Mouse (Mus musculus): ENCODE results near the gene Jarid2. TPM values are rescaled to one million over a fixed set of nuclear protein-coding genes. Genes with fewer than 3 reads are reported as not detected.

Gene Jarid2
- total RNA-seq, 1 experiment = 190 TPM

DNA sequence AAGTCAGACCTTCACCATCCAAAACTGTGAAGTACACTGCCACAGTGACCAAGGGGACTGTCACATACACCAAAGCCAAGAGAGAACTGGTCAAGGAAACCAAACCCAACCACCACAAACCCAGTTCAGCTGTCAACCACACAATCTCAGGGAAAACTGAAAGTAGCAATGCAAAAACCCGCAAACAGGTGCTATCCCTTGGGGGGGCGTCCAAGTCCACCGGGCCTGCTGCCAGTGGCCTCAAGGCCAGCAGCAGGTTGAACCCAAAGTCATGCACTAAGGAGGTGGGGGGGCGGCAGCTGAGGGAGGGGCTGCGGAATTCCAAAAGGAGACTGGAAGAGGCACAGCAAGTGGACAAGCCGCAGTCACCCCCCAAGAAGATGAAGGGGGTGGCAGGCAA lies 173.0 kb downstream of the Jarid2 start:
- in situ Hi-C loops (cut with MboI; ENCODE audit: low sequenced_read_pairs in 2 of 2, unreplicated experiment in 2 of 2) = no loop called here
- peaks cover 66% of the 10 kb centered on the region for H3K36me3 ChIP-seq (ENCODE audit: control insufficient read depth, insufficient read depth, low read length, poor library complexity, severe bottlenecking)

DNA sequence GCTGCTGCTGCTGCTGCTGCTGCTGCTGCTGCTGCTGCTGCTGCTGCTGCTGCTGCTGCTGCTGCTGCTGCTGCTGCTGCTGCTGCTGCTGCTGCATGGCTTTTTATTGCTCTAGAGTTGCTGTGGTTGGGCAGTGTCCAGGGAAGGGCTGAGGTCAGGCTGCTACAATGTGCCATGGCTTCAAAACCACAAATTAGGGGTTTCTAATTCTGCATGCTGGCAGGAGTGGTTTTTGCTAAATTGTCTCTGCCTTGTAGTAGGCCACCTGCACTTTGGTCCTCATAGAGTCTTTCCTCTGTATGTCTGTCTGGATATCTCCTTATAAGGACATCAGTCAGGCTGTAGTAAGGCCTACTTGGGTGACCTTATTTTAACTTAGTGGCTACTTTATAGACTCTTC lies 174.1 kb downstream of the Jarid2 start:
- no peak for DNase-seq (ENCODE audit: low read depth, low spot score)
- TF ChIP-seq MAFK (IDR thresholded peaks at IDR 0.05; ENCODE audit: insufficient read depth, low read depth, low read length) (no peak), ZNF384 (IDR thresholded peaks at IDR 0.05; ENCODE audit: low read depth, low read length) (no peak), HCFC1 (IDR thresholded peaks at IDR 0.05; ENCODE audit: borderline replicate concordance, insufficient read depth, low read length) (no peak), ZC3H11A (IDR thresholded peaks at IDR 0.05; ENCODE audit: borderline replicate concordance, low read depth, low read length) (no peak), CHD2 (IDR thresholded peaks at IDR 0.05; ENCODE audit: low read depth, low read length) (no peak)
- peaks cover 0 to 11% of the 10 kb centered on the region in 2 experiments; a peak in 2 of 4 replicates for H3K4me1 ChIP-seq (ENCODE audit: control insufficient read depth in 2 of 2, insufficient read depth in 2 of 2, low read length in 2 of 2, poor library complexity in 1 of 2)
- no peak overlapping the region for H3K27ac ChIP-seq (ENCODE audit: insufficient read depth, low read depth, low read length, poor library complexity, severe bottlenecking)
- peaks cover 71% of the 10 kb centered on the region for H3K36me3 ChIP-seq (ENCODE audit: control insufficient read depth, insufficient read depth, low read length, poor library complexity, severe bottlenecking)
- in situ Hi-C loops (cut with MboI; ENCODE audit: low sequenced_read_pairs in 2 of 2, unreplicated experiment in 2 of 2) = no loop called here
- H3K9me3 ChIP-seq (ENCODE audit: control insufficient read depth, insufficient read depth, low read depth, low read length) = no peaks in the 10 kb centered on the region
- no peak overlapping the region for H3K4me3 ChIP-seq (ENCODE audit: insufficient read depth in 1 of 2, low read depth in 1 of 2, low read length in 2 of 2, poor library complexity in 1 of 2, severe bottlenecking in 1 of 2)
- no peak overlapping the region for H3K9ac ChIP-seq (ENCODE audit: insufficient read depth, low read depth, low read length, poor library complexity, severe bottlenecking)

More for the DNA sequence above, 173.0 kb downstream of the Jarid2 start:
- Histone ChIP-seq H3K4me3 (ENCODE audit: insufficient read depth in 1 of 2, low read depth in 1 of 2, low read length in 2 of 2, poor library complexity in 1 of 2, severe bottlenecking in 1 of 2) (no peak overlapping the region), H3K4me1 (ENCODE audit: control insufficient read depth in 2 of 2, insufficient read depth in 2 of 2, low read length in 2 of 2, poor library complexity in 1 of 2) (peaks cover 0 to 11% of the 10 kb centered on the region in 2 experiments; a peak in 2 of 4 replicates), H3K9ac (ENCODE audit: insufficient read depth, low read depth, low read length, poor library complexity, severe bottlenecking) (no peak overlapping the region), H3K27ac (ENCODE audit: insufficient read depth, low read depth, low read length, poor library complexity, severe bottlenecking) (no peak overlapping the region), H3K9me3 (ENCODE audit: control insufficient read depth, insufficient read depth, low read depth, low read length) (no peaks in the 10 kb centered on the region)
- no peak for DNase-seq (ENCODE audit: low read depth, low spot score)
- TF ChIP-seq HCFC1 (IDR thresholded peaks at IDR 0.05; ENCODE audit: borderline replicate concordance, insufficient read depth, low read length) = no peak
- TF ChIP-seq MAFK (IDR thresholded peaks at IDR 0.05; ENCODE audit: insufficient read depth, low read depth, low read length) = no peak
- no peak for TF ChIP-seq ZNF384 (IDR thresholded peaks at IDR 0.05; ENCODE audit: low read depth, low read length)
- TF ChIP-seq ZC3H11A (IDR thresholded peaks at IDR 0.05; ENCODE audit: borderline replicate concordance, low read depth, low read length) = no peak
- no peak for TF ChIP-seq CHD2 (IDR thresholded peaks at IDR 0.05; ENCODE audit: low read depth, low read length)

DNA sequence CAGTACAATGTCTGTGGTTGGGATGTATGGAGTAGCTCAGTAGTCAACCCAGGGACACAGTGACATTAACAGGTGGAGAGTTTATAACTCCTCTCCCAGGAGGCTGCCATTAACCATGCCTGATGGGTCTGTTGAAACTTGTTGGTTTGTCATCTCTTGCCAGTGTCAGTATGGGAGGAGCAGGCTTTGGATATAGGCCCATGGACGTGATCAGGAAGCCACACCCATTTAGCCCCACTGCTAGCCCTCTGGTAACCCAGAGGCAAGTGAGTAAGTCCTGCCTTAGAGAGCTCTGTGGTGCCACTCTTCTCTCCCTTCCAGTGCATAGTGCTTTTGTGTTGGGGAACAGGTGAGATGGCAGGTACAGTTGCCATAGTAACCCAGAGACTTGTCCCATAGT lies 175.0 kb downstream of the Jarid2 start:
- in situ Hi-C loops (cut with MboI; ENCODE audit: low sequenced_read_pairs in 2 of 2, unreplicated experiment in 2 of 2) = no loop called here
- H3K9ac ChIP-seq (ENCODE audit: insufficient read depth, low read depth, low read length, poor library complexity, severe bottlenecking) = no peak overlapping the region
- H3K27ac ChIP-seq (ENCODE audit: insufficient read depth, low read depth, low read length, poor library complexity, severe bottlenecking) = no peak overlapping the region
- no peak overlapping the region for H3K4me3 ChIP-seq (ENCODE audit: insufficient read depth in 1 of 2, low read depth in 1 of 2, low read length in 2 of 2, poor library complexity in 1 of 2, severe bottlenecking in 1 of 2)
- TF ChIP-seq HCFC1 (IDR thresholded peaks at IDR 0.05; ENCODE audit: borderline replicate concordance, insufficient read depth, low read length) (no peak), MAFK (IDR thresholded peaks at IDR 0.05; ENCODE audit: insufficient read depth, low read depth, low read length) (no peak), ZC3H11A (IDR thresholded peaks at IDR 0.05; ENCODE audit: borderline replicate concordance, low read depth, low read length) (no peak), CHD2 (IDR thresholded peaks at IDR 0.05; ENCODE audit: low read depth, low read length) (no peak), ZNF384 (IDR thresholded peaks at IDR 0.05; ENCODE audit: low read depth, low read length) (no peak)
- H3K4me1 ChIP-seq (ENCODE audit: control insufficient read depth in 2 of 2, insufficient read depth in 2 of 2, low read length in 2 of 2, poor library complexity in 1 of 2) = peaks cover 0 to 11% of the 10 kb centered on the region in 2 experiments; a peak in 2 of 4 replicates
- no peak for DNase-seq (ENCODE audit: low read depth, low spot score)
- no peaks in the 10 kb centered on the region for H3K9me3 ChIP-seq (ENCODE audit: control insufficient read depth, insufficient read depth, low read depth, low read length)
- peaks cover 74% of the 10 kb centered on the region for H3K36me3 ChIP-seq (ENCODE audit: control insufficient read depth, insufficient read depth, low read length, poor library complexity, severe bottlenecking)

- peaks cover 0 to 9% of the 10 kb centered on the region in 2 experiments; a peak in 2 of 4 replicates for H3K4me1 ChIP-seq (ENCODE audit: control insufficient read depth in 2 of 2, insufficient read depth in 2 of 2, low read length in 2 of 2, poor library complexity in 1 of 2)
- no peak overlapping the region for H3K27ac ChIP-seq (ENCODE audit: insufficient read depth, low read depth, low read length, poor library complexity, severe bottlenecking)
- H3K36me3 ChIP-seq (ENCODE audit: control insufficient read depth, insufficient read depth, low read length, poor library complexity, severe bottlenecking) = peaks cover 85% of the 10 kb centered on the region
- no peak for DNase-seq (ENCODE audit: low read depth, low spot score)
- H3K9ac ChIP-seq (ENCODE audit: insufficient read depth, low read depth, low read length, poor library complexity, severe bottlenecking) = no peak overlapping the region
- TF ChIP-seq ZNF384 (IDR thresholded peaks at IDR 0.05; ENCODE audit: low read depth, low read length) = no peak
- TF ChIP-seq HCFC1 (IDR thresholded peaks at IDR 0.05; ENCODE audit: borderline replicate concordance, insufficient read depth, low read length) = no peak
- no peak for TF ChIP-seq CHD2 (IDR thresholded peaks at IDR 0.05; ENCODE audit: low read depth, low read length)
- no peak for TF ChIP-seq ZC3H11A (IDR thresholded peaks at IDR 0.05; ENCODE audit: borderline replicate concordance, low read depth, low read length)
- no peak for TF ChIP-seq MAFK (IDR thresholded peaks at IDR 0.05; ENCODE audit: insufficient read depth, low read depth, low read length)
- in situ Hi-C loops (cut with MboI; ENCODE audit: low sequenced_read_pairs in 2 of 2, unreplicated experiment in 2 of 2) = no loop called here
- no peak overlapping the region for H3K4me3 ChIP-seq (ENCODE audit: insufficient read depth in 1 of 2, low read depth in 1 of 2, low read length in 2 of 2, poor library complexity in 1 of 2, severe bottlenecking in 1 of 2)
- H3K9me3 ChIP-seq (ENCODE audit: control insufficient read depth, insufficient read depth, low read depth, low read length) = no peaks in the 10 kb centered on the region
Observed at GRCm38 (mm10) chr13:44906141-44906540, 176.9 kb downstream of the Jarid2 start.

Measured in ES-E14 (cell line).